Mouse (Mus musculus) kidney, embryonic 14.5 days (tissue): ENCODE data around the gene Urad. TPM values are rescaled to one million over a fixed set of nuclear protein-coding genes. Genes with fewer than 3 reads are reported as not detected.

Source experiments
- ATAC-seq: fragments of 200-750 bp; cut with Nextera tagmentation; 2 replicates; pipeline ENCODE4 v1.8.0; 2017; ENCODE audit warnings: moderate number of reproducible peaks, mild to moderate bottlenecking, moderate TSS enrichment, moderate library complexity; ENCODE audit not compliant: low FRiP score, low TSS enrichment
- H3K27ac ChIP-seq: fragments of 300-500 bp; sonication (generic); 2 replicates; pipeline ENCODE4 v1.5.1; 2014; ENCODE audit warnings: low read depth, mild to moderate bottlenecking, low read length, moderate library complexity, mixed read lengths
- H3K27me3 ChIP-seq: fragments of 300-500 bp; sonication (generic); 2 replicates; pipeline ENCODE4 v1.6.1; 2014; ENCODE audit warnings: mild to moderate bottlenecking, low read length; ENCODE audit not compliant: control insufficient read depth, insufficient read depth
- H3K36me3 ChIP-seq: fragments of 300-500 bp; sonication (generic); 2 replicates; pipeline ENCODE4 v1.6.1; 2014; ENCODE audit warnings: low read length, mixed read lengths; ENCODE audit not compliant: control insufficient read depth, insufficient read depth
- H3K4me1 ChIP-seq: fragments of 300-500 bp; sonication (generic); 2 replicates; pipeline ENCODE4 v1.6.1; 2014; ENCODE audit warnings: low read length, mixed read lengths; ENCODE audit not compliant: control insufficient read depth, insufficient read depth
- H3K4me2 ChIP-seq: fragments of 300-500 bp; sonication (generic); replicated peaks from 2 replicates; pipeline ENCODE4 v1.6.1; 2014; ENCODE audit warnings: low read depth, mild to moderate bottlenecking, low read length
- H3K4me3 ChIP-seq: fragments of 300-500 bp; sonication (generic); 2 replicates; pipeline ENCODE4 v1.5.1; 2014; ENCODE audit warnings: mild to moderate bottlenecking, low read length
- H3K9ac ChIP-seq: fragments of 300-500 bp; sonication (generic); 2 replicates; pipeline ENCODE4 v1.6.1; 2014; ENCODE audit warnings: low read depth, mild to moderate bottlenecking, low read length, moderate library complexity
- H3K9me3 ChIP-seq: fragments of 300-500 bp; sonication (generic); 2 replicates; pipeline ENCODE4 v1.6.1; 2016; ENCODE audit warnings: low read length; ENCODE audit not compliant: control insufficient read depth
- WGBS: fragments of 180-500 bp; shearing (Covaris S2); extraction: QIAGEN DNeasy Blood & Tissue Kit; methylation state at CpG from one replicate; pipeline ENCODE4 v1.1.7; 2014; 5-methylcytosine and 5-hydroxymethylcytosine counted together
- polyA plus RNA-seq: library from polyadenylated mRNA; unstranded; fragments of >200 nt; fragmentation: Nextera tagmentation; extraction: Ambion mirVana; gene quantifications from 2 replicates; pipeline ENCODE4 v1.2.1, GENCODE M21; 2014

The Urad gene
- polyA plus RNA-seq, 1 experiment from 2014 or later, result not detected

- Histone ChIP-seq H3K27ac (no peak overlapping the region), H3K27me3 (peaks cover 88% of the 10 kb centered on the region), H3K4me3 (peak overlapping the region; percentile 22; the same call in 1 of the 2 replicates), H3K9ac (no peak overlapping the region), H3K4me1 (peaks cover 3% of the 10 kb centered on the region; the same call in 1 of the 2 replicates), H3K36me3 (no peaks in the 10 kb centered on the region), H3K4me2 (peak overlapping the region; percentile 35), H3K9me3 (no peaks in the 10 kb centered on the region)
- peak; percentile 74 for ATAC-seq
- WGBS, result under 1% methylated on average over 40 of the region's 41 CpGs
These were observed 22.8 kb downstream of the Urad start for GRCm38 (mm10) chr5:147299255-147300000.

- no peak overlapping the region for H3K27ac ChIP-seq
- WGBS, result 81% methylated on average over 5 of the region's 5 CpGs
- peaks cover 80% of the 10 kb centered on the region for H3K27me3 ChIP-seq
- no peak for ATAC-seq
- H3K4me3 ChIP-seq, result no peak overlapping the region
- H3K4me1 ChIP-seq, result peaks cover 12% of the 10 kb centered on the region
- no peaks in the 10 kb centered on the region for H3K9me3 ChIP-seq
- H3K9ac ChIP-seq, result no peak overlapping the region
- no peaks in the 10 kb centered on the region for H3K36me3 ChIP-seq
- no peak overlapping the region for H3K4me2 ChIP-seq
These were observed 25.0 kb downstream of the Urad start for GRCm38 (mm10) chr5:147297249-147297648.

GRCm38 (mm10) chr5:147294121-147294520 is 28.1 kb downstream of the Urad start:
- no peaks in the 10 kb centered on the region for H3K9me3 ChIP-seq
- ATAC-seq, result 0 out of 2 replicates have a peak, but pooled peaks have one; percentile 29
- no peak overlapping the region for H3K27ac ChIP-seq
- no peak overlapping the region for H3K4me2 ChIP-seq
- H3K9ac ChIP-seq, result no peak overlapping the region
- H3K4me3 ChIP-seq, result no peak overlapping the region
- 26% methylated on average over 20 of the region's 20 CpGs for WGBS
- no peaks in the 10 kb centered on the region for H3K36me3 ChIP-seq
- H3K27me3 ChIP-seq, result peaks cover 49% of the 10 kb centered on the region
- H3K4me1 ChIP-seq, result peaks cover 9% of the 10 kb centered on the region; the same call in 1 of the 2 replicates

- ATAC-seq, result peak; percentile 88
- Histone ChIP-seq H3K4me1 (peaks cover 9% of the 10 kb centered on the region; the same call in 1 of the 2 replicates), H3K36me3 (no peaks in the 10 kb centered on the region), H3K27ac (no peak overlapping the region), H3K9ac (no peak overlapping the region), H3K4me3 (no peak overlapping the region), H3K9me3 (no peaks in the 10 kb centered on the region), H3K27me3 (peaks cover 41% of the 10 kb centered on the region), H3K4me2 (no peak overlapping the region)
- 18% methylated on average over 16 of the region's 18 CpGs for WGBS
These were observed 28.9 kb downstream of the Urad start for GRCm38 (mm10) chr5:147293127-147293910.

GRCm38 (mm10) chr5:147292506-147293120 is 29.6 kb downstream of the Urad start:
- Histone ChIP-seq H3K4me1 (peaks cover 9% of the 10 kb centered on the region; the same call in 1 of the 2 replicates), H3K27me3 (peaks cover 34% of the 10 kb centered on the region), H3K9me3 (no peaks in the 10 kb centered on the region), H3K9ac (no peak overlapping the region), H3K36me3 (no peaks in the 10 kb centered on the region), H3K4me2 (no peak overlapping the region), H3K4me3 (no peak overlapping the region), H3K27ac (no peak overlapping the region)
- 34% methylated on average over 13 of the region's 13 CpGs for WGBS
- peak; percentile 22; the same call in 1 of the 2 replicates for ATAC-seq

- Histone ChIP-seq H3K27ac (no peak overlapping the region), H3K27me3 (peaks cover 28% of the 10 kb centered on the region), H3K4me2 (no peak overlapping the region), H3K9ac (no peak overlapping the region), H3K4me3 (no peak overlapping the region), H3K36me3 (no peaks in the 10 kb centered on the region), H3K4me1 (peaks cover 9% of the 10 kb centered on the region; the same call in 1 of the 2 replicates), H3K9me3 (no peaks in the 10 kb centered on the region)
- ATAC-seq, result no peak
- 34% methylated on average over 16 of the region's 16 CpGs for WGBS
These were observed 30.3 kb downstream of the Urad start for GRCm38 (mm10) chr5:147291764-147292505.

GRCm38 (mm10) chr5:147284365-147284764 is 37.9 kb downstream of the Urad start:
- H3K27ac ChIP-seq, result no peak overlapping the region
- H3K27me3 ChIP-seq, result peaks cover 18% of the 10 kb centered on the region
- H3K36me3 ChIP-seq, result no peaks in the 10 kb centered on the region
- no peaks in the 10 kb centered on the region for H3K4me1 ChIP-seq
- no peak overlapping the region for H3K9ac ChIP-seq
- H3K4me3 ChIP-seq, result no peak overlapping the region
- 75% methylated on average over 4 of the region's 4 CpGs for WGBS
- H3K9me3 ChIP-seq, result no peaks in the 10 kb centered on the region
- H3K4me2 ChIP-seq, result no peak overlapping the region
- ATAC-seq, result no peak

GRCm38 (mm10) chr5:147277547-147277925 is 44.7 kb downstream of the Urad start:
- H3K9ac ChIP-seq, result no peak overlapping the region
- H3K36me3 ChIP-seq, result no peaks in the 10 kb centered on the region
- under 1% methylated on average over 13 of the region's 13 CpGs for WGBS
- no peak overlapping the region for H3K4me3 ChIP-seq
- ATAC-seq, result no peak
- H3K27me3 ChIP-seq, result peaks cover 78% of the 10 kb centered on the region
- H3K27ac ChIP-seq, result no peak overlapping the region
- no peak overlapping the region for H3K4me2 ChIP-seq
- no peaks in the 10 kb centered on the region for H3K4me1 ChIP-seq
- no peaks in the 10 kb centered on the region for H3K9me3 ChIP-seq
